Mouse (Mus musculus) neutrophil, adult 5-6 weeks (primary cell): ENCODE data around the gene Cmss1. TPM values are rescaled to one million over a fixed set of nuclear protein-coding genes. Genes with fewer than 3 reads are reported as not detected.
A peak's percentile ranks its signal among the peaks of the same experiment; 100 is the strongest.
"Not testable (repeated sequence)": the region's sequence is repeated elsewhere in the genome, so short reads cannot be mapped to it uniquely, and the experiment has no call there.

Experiments used
- ATAC-seq: fragments of 151-379, 151-347 bp; 2 replicates; pipeline ENCODE4 v1.8.0; 2017; ENCODE audit warnings: mild to moderate bottlenecking, moderate TSS enrichment; ENCODE audit not compliant: insufficient number of reproducible peaks, poor library complexity, low FRiP score, severe bottlenecking; ENCODE audit errors: extremely low read depth
- total RNA-seq: library from RNA; stranded (forward); fragments of 200-1000 nt; gene quantifications from 2 replicates; pipeline ENCODE4 v1.2.3, GENCODE M21; 2017

The Cmss1 gene
- total RNA-seq, 1 experiment from 2014 or later = 2.6 TPM

GRCm38 (mm10) chr16:57419332-57419731, 187.3 kb downstream of the Cmss1 start:
- no peak for ATAC-seq

- no peak for ATAC-seq
Measured at GRCm38 (mm10) chr16:57417955-57418354, 188.7 kb downstream of the Cmss1 start.

GRCm38 (mm10) chr16:57417017-57417416, 189.6 kb downstream of the Cmss1 start:
- ATAC-seq = no peak

GRCm38 (mm10) chr16:57416049-57416448, 190.6 kb downstream of the Cmss1 start:
- no peak for ATAC-seq

- no peak for ATAC-seq
Measured at GRCm38 (mm10) chr16:57412766-57413165, 193.9 kb downstream of the Cmss1 start.

- ATAC-seq = no peak
Measured at GRCm38 (mm10) chr16:57403825-57404224, 202.8 kb downstream of the Cmss1 start.

- ATAC-seq = peak; percentile 60; the same call in 1 of the 2 replicates
Measured at GRCm38 (mm10) chr16:57402910-57403309, 203.8 kb downstream of the Cmss1 start.

- ATAC-seq = no peak
Measured at GRCm38 (mm10) chr16:57401702-57402101, 205.0 kb downstream of the Cmss1 start.

GRCm38 (mm10) chr16:57399566-57399965, 207.1 kb downstream of the Cmss1 start:
- ATAC-seq = no peak

GRCm38 (mm10) chr16:57398387-57399214, 208.1 kb downstream of the Cmss1 start:
- ATAC-seq = peak; percentile 45; the same call in 1 of the 2 replicates

GRCm38 (mm10) chr16:57397845-57398244, 208.8 kb downstream of the Cmss1 start:
- ATAC-seq = no peak

GRCm38 (mm10) chr16:57396249-57396648, 210.4 kb downstream of the Cmss1 start:
- no peak for ATAC-seq

- ATAC-seq = no peak
Measured at GRCm38 (mm10) chr16:57393161-57393560, 213.5 kb downstream of the Cmss1 start.

- ATAC-seq = no peak
Measured at GRCm38 (mm10) chr16:57392461-57392860, 214.2 kb downstream of the Cmss1 start.

GRCm38 (mm10) chr16:57391171-57391570, 215.5 kb downstream of the Cmss1 start:
- not testable (repeated sequence) for ATAC-seq

GRCm38 (mm10) chr16:57389566-57390251, 217.0 kb downstream of the Cmss1 start:
- ATAC-seq = no peak

- no peak for ATAC-seq
Measured at GRCm38 (mm10) chr16:57384274-57384673, 222.4 kb downstream of the Cmss1 start.

- no peak for ATAC-seq
Measured at GRCm38 (mm10) chr16:57383266-57383971, 223.2 kb downstream of the Cmss1 start.

- no peak for ATAC-seq
Measured at GRCm38 (mm10) chr16:57378631-57379330, 227.9 kb downstream of the Cmss1 start.
